Mouse (Mus musculus) lung, postnatal 0 days (tissue): Measurements from ENCODE around the gene Zfp512b. TPM values are rescaled to one million over a fixed set of nuclear protein-coding genes. Genes with fewer than 3 reads are reported as not detected.

Source experiments
- ATAC-seq: fragments of 200-750 bp; cut with Nextera tagmentation; 2 replicates; pipeline ENCODE4 v1.8.0; 2017; ENCODE audit warnings: moderate library complexity
- DNase-seq: peaks from one replicate; pipeline ENCODE4 v3.0.0-alpha.2; 2016; ENCODE audit warnings: low spot score
- H3K27ac ChIP-seq: fragments of 300-500 bp; sonication (generic); 2 replicates; pipeline ENCODE4 v1.5.1; 2014; ENCODE audit warnings: antibody characterized with exemption, mild to moderate bottlenecking, low read length, mixed read lengths
- H3K27me3 ChIP-seq: fragments of 300-500 bp; sonication (generic); replicated peaks from 2 replicates; pipeline ENCODE4 v1.6.1; 2014; ENCODE audit warnings: low read length, mixed read lengths; ENCODE audit not compliant: insufficient read depth
- H3K36me3 ChIP-seq: fragments of 300-500 bp; sonication (generic); 2 replicates; pipeline ENCODE4 v1.6.1; 2014; ENCODE audit warnings: low read length, mixed read lengths; ENCODE audit not compliant: insufficient read depth
- H3K4me1 ChIP-seq: fragments of 300-500 bp; sonication (generic); 2 replicates; pipeline ENCODE4 v1.6.1; 2014; ENCODE audit warnings: antibody characterized with exemption, low read depth, low read length, mixed read lengths; ENCODE audit not compliant: insufficient read depth
- H3K4me2 ChIP-seq: fragments of 300-500 bp; sonication (generic); replicated peaks from 2 replicates; pipeline ENCODE4 v1.6.1; 2014; ENCODE audit warnings: low read depth, mild to moderate bottlenecking, low read length, moderate library complexity, mixed read lengths
- H3K4me3 ChIP-seq: fragments of 300-500 bp; sonication (generic); 2 replicates; pipeline ENCODE4 v1.5.1; 2014; ENCODE audit warnings: low read depth, low read length
- H3K9ac ChIP-seq: fragments of 300-500 bp; sonication (generic); replicated peaks from 2 replicates; pipeline ENCODE4 v1.6.1; 2014; ENCODE audit warnings: low read depth, mild to moderate bottlenecking
- H3K9me3 ChIP-seq: fragments of 300-500 bp; sonication (generic); 2 replicates; pipeline ENCODE4 v1.6.1; 2016; ENCODE audit warnings: low read length, mixed read lengths
- CTCF ChIP-seq: IDR thresholded peaks from 2 replicates; pipeline ENCODE4 v1.5.1; 2016; ENCODE audit warnings: antibody characterized with exemption, mild to moderate bottlenecking
- EP300 ChIP-seq: IDR thresholded peaks from 2 replicates; pipeline ENCODE4 v1.6.1; 2016; ENCODE audit warnings: antibody characterized with exemption, mild to moderate bottlenecking, control low read depth
- WGBS: fragments of 180-500 bp; shearing (Covaris S2); extraction: QIAGEN DNeasy Blood & Tissue Kit; methylation state at CpG from one replicate; pipeline ENCODE4 v1.1.7; 2014; 5-methylcytosine and 5-hydroxymethylcytosine counted together
- polyA plus RNA-seq: library from polyadenylated mRNA; unstranded; fragments of >200 nt; fragmentation: Nextera tagmentation; extraction: Ambion mirVana; gene quantifications from 2 replicates; pipeline ENCODE4 v1.2.1, GENCODE M21; 2015

Zfp512b gene
- polyA plus RNA-seq, 1 experiment from 2014 or later: 24.4 TPM

DNA sequence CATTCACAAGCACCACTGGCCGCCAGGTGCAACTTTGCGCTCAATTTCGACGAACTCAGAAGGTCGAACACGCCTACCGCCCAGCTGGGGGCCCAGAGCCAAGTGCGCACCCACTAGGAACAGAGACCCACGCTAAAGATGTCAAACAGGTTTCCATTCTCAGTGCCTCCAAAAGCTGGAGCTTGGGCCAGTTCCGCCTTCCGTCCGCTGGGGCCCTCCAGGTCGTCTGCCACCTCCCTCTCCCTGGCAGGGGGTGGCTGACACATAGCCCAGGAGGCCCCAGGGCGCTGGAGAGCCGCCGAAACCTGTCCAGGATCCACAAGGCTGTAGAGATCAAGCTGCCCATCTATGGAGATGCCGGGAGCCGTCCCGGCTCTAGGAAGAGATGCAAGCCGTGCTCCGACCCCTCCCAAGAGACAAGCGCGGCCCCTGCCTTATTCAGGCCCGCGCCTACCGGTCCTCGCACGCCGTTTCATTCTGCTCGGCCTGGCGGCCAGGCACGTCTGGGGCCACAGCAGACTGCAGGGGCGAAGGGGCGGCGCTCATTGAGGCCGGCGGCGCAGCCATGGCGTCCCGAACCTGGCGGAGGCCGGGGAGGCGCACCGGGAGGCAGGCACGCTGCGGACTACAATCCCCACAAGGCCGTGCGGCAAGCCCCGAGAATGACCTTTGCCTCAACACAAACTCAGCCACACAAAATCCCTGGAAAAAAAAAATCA, 11.0 kb downstream of the Zfp512b start:
- DNase-seq: peak; percentile 85

DNA sequence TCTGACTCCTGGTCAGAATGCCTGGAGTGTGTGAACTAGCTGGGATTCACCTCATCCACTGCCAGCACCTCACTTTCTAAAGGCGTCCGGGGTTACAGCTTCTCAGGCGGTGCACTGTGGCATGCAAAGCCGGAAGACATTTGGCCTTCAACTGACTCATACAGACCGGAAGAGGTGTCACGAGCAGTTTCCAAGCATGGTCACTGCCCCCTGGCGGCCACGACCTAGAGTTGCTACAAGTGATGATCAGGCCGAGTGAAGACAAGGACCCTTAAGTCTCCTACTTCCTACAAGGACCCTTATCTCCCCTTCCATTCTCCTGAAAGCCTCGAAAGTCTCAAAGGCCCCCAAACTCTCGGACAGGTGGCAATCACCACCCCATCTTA, 11.6 kb downstream of the Zfp512b start:
- Histone ChIP-seq H3K4me1 (peaks cover 9% of the 10 kb centered on the region), H3K36me3 (no peaks in the 10 kb centered on the region), H3K27me3 (no peaks in the 10 kb centered on the region), H3K9ac (peak overlapping the region; percentile 73), H3K4me2 (peak overlapping the region; percentile 77), H3K4me3 (peak overlapping the region; percentile 75), H3K9me3 (no peaks in the 10 kb centered on the region), H3K27ac (peak overlapping the region; percentile 92)
- TF ChIP-seq CTCF: peak; percentile 94
- no peak for TF ChIP-seq EP300
- ATAC-seq (peak; percentile 91), DNase-seq (peak; percentile 97)
- under 1% methylated on average over 11 of the region's 11 CpGs for WGBS

More for the DNA sequence above, 11.0 kb downstream of the Zfp512b start:
- Histone ChIP-seq H3K27me3 (no peaks in the 10 kb centered on the region), H3K9me3 (no peaks in the 10 kb centered on the region), H3K9ac (peak overlapping the region; percentile 73), H3K4me3 (peak overlapping the region; percentile 75), H3K4me1 (peaks cover 9% of the 10 kb centered on the region), H3K27ac (peak overlapping the region; percentile 92), H3K4me2 (peak overlapping the region; percentile 77), H3K36me3 (0 out of 2 replicates have a peak, but pooled peaks cover 4% of the 10 kb centered on the region)
- WGBS: under 1% methylated on average over 48 of the region's 49 CpGs
- peak; percentile 85 for ATAC-seq
- no peak for TF ChIP-seq EP300
- TF ChIP-seq CTCF: no peak

- Histone ChIP-seq H3K36me3 (no peaks in the 10 kb centered on the region), H3K9ac (no peak overlapping the region), H3K27me3 (no peaks in the 10 kb centered on the region), H3K27ac (peak overlapping the region; percentile 92), H3K9me3 (no peaks in the 10 kb centered on the region), H3K4me3 (peak overlapping the region; percentile 75), H3K4me2 (peak overlapping the region; percentile 77), H3K4me1 (peaks cover 9% of the 10 kb centered on the region)
- DNase-seq (no peak), ATAC-seq (no peak)
- 79% methylated on average over 5 of the region's 5 CpGs for WGBS
- TF ChIP-seq EP300: no peak
- TF ChIP-seq CTCF: no peak
Measured at GRCm38 (mm10) chr2:181580131-181580772, 12.4 kb downstream of the Zfp512b start.

DNA sequence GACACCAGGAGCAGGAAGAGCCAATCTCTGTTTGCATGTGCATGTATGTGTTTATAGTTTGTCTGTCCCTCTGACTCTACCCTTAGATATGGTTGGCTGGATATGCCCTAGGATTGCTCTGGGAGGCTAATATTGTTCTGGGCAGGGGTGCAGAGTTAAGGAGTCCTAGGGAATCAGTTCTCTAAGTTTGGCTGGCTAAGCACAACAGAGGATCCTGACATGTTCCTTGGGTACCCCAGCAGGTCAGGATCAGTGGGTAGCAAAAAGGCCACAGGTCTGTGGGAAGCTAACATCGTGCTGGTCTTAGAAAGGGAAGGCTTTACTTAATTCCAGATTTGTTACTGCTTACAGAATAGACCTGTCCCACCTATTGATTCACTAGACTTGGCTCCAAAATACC, 12.9 kb downstream of the Zfp512b start:
- Histone ChIP-seq H3K9me3 (no peaks in the 10 kb centered on the region), H3K27ac (no peak overlapping the region), H3K4me2 (no peak overlapping the region), H3K4me1 (peaks cover 9% of the 10 kb centered on the region), H3K27me3 (no peaks in the 10 kb centered on the region), H3K36me3 (no peaks in the 10 kb centered on the region), H3K9ac (no peak overlapping the region), H3K4me3 (no peak overlapping the region)
- DNase-seq: no peak
- no peak for TF ChIP-seq CTCF
- TF ChIP-seq EP300: no peak
- WGBS: 93% methylated on average over 1 of the region's 1 CpGs
- ATAC-seq: no peak

- H3K9me3 ChIP-seq: no peaks in the 10 kb centered on the region
- no peak overlapping the region for H3K9ac ChIP-seq
- WGBS: 28% methylated on average over 5 of the region's 5 CpGs
- no peak overlapping the region for H3K4me3 ChIP-seq
- DNase-seq: no peak
- H3K27me3 ChIP-seq: no peaks in the 10 kb centered on the region
- H3K27ac ChIP-seq: no peak overlapping the region
- H3K36me3 ChIP-seq: 0 out of 2 replicates have a peak, but pooled peaks cover 4% of the 10 kb centered on the region
- H3K4me2 ChIP-seq: no peak overlapping the region
- no peak for ATAC-seq
- peaks cover 9% of the 10 kb centered on the region for H3K4me1 ChIP-seq
- TF ChIP-seq CTCF (no peak), EP300 (no peak)
Measured at GRCm38 (mm10) chr2:181578790-181579618, 13.6 kb downstream of the Zfp512b start.
